Mouse (Mus musculus): ENCODE data around the gene Pctp. TPM values are rescaled to one million over a fixed set of nuclear protein-coding genes. Genes with fewer than 3 reads are reported as not detected.

Gene Pctp
- polyA plus RNA-seq, 1 experiment, result 0.97 TPM

- no peaks in the 10 kb centered on the region for H3K27me3 ChIP-seq (ENCODE audit: control insufficient read depth, insufficient read depth, low read length)
- H3K27ac ChIP-seq (ENCODE audit: control insufficient read depth, insufficient read depth, low read length), result no peak overlapping the region
- peaks cover 3% of the 10 kb centered on the region; the same call in 1 of the 2 replicates for H3K4me1 ChIP-seq (replicated peaks; ENCODE audit: control insufficient read depth, insufficient read depth, low read length)
- TF ChIP-seq POLR2A (IDR thresholded peaks at IDR 0.05; ENCODE audit: control insufficient read depth, extremely low read depth, insufficient read depth, low read length, poor library complexity) (no peak), CTCF (IDR thresholded peaks at IDR 0.05; ENCODE audit: borderline replicate concordance, control insufficient read depth, extremely low read depth, insufficient read depth, low read length, poor library complexity) (no peak)
- 95% methylated on average over 10 of the region's 10 CpGs for WGBS
- no peak for DNase-seq
- no peak overlapping the region for H3K4me3 ChIP-seq (ENCODE audit: control insufficient read depth, insufficient read depth, low read length)
- H3K36me3 ChIP-seq (ENCODE audit: control insufficient read depth, insufficient read depth, low read length), result no peaks in the 10 kb centered on the region
These were observed 1.1 kb downstream of the Pctp start for GRCm38 (mm10) chr11:90001396-90002230.

GRCm38 (mm10) chr11:90000666-90001065 lies 2.0 kb downstream of the Pctp start:
- Histone ChIP-seq H3K4me3 (ENCODE audit: control insufficient read depth, insufficient read depth, low read length) (no peak overlapping the region), H3K36me3 (ENCODE audit: control insufficient read depth, insufficient read depth, low read length) (no peaks in the 10 kb centered on the region), H3K27me3 (ENCODE audit: control insufficient read depth, insufficient read depth, low read length) (no peaks in the 10 kb centered on the region), H3K27ac (ENCODE audit: control insufficient read depth, insufficient read depth, low read length) (no peak overlapping the region), H3K4me1 (replicated peaks; ENCODE audit: control insufficient read depth, insufficient read depth, low read length) (peaks cover 3% of the 10 kb centered on the region; the same call in 1 of the 2 replicates)
- TF ChIP-seq CTCF (IDR thresholded peaks at IDR 0.05; ENCODE audit: borderline replicate concordance, control insufficient read depth, extremely low read depth, insufficient read depth, low read length, poor library complexity) (no peak), POLR2A (IDR thresholded peaks at IDR 0.05; ENCODE audit: control insufficient read depth, extremely low read depth, insufficient read depth, low read length, poor library complexity) (no peak)
- 94% methylated on average over 4 of the region's 4 CpGs for WGBS
- DNase-seq, result no peak

GRCm38 (mm10) chr11:89998996-89999770 lies 3.5 kb downstream of the Pctp start:
- Histone ChIP-seq H3K4me3 (ENCODE audit: control insufficient read depth, insufficient read depth, low read length) (no peak overlapping the region), H3K4me1 (replicated peaks; ENCODE audit: control insufficient read depth, insufficient read depth, low read length) (peaks cover 3% of the 10 kb centered on the region; the same call in 1 of the 2 replicates), H3K36me3 (ENCODE audit: control insufficient read depth, insufficient read depth, low read length) (no peaks in the 10 kb centered on the region), H3K27ac (ENCODE audit: control insufficient read depth, insufficient read depth, low read length) (no peak overlapping the region), H3K27me3 (ENCODE audit: control insufficient read depth, insufficient read depth, low read length) (no peaks in the 10 kb centered on the region)
- DNase-seq, result no peak
- 96% methylated on average over 18 of the region's 18 CpGs for WGBS
- no peak for TF ChIP-seq POLR2A (IDR thresholded peaks at IDR 0.05; ENCODE audit: control insufficient read depth, extremely low read depth, insufficient read depth, low read length, poor library complexity)
- TF ChIP-seq CTCF (IDR thresholded peaks at IDR 0.05; ENCODE audit: borderline replicate concordance, control insufficient read depth, extremely low read depth, insufficient read depth, low read length, poor library complexity), result no peak

DNA sequence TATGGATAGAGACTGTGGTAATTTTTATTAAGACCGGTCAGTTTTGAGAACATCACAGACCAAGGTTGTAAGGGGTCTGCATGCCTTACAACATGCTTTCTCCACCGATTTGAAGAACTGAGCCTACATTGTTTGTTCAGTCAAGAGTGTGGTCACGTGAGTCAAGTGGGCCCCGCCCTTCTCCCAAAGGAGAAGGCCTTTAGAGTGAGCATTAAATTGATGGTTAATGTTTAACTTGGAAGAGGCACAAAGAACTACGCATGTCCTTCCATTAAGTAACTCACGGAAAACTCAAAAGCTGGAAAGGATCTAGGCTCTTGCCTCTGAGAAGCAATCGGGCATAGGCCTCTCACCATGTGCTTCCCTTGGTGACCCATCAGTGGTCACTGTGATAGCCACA lies 5.8 kb downstream of the Pctp start:
- Histone ChIP-seq H3K27ac (ENCODE audit: control insufficient read depth, insufficient read depth, low read length) (no peak overlapping the region), H3K4me3 (ENCODE audit: control insufficient read depth, insufficient read depth, low read length) (no peak overlapping the region), H3K4me1 (replicated peaks; ENCODE audit: control insufficient read depth, insufficient read depth, low read length) (no peaks in the 10 kb centered on the region), H3K27me3 (ENCODE audit: control insufficient read depth, insufficient read depth, low read length) (no peaks in the 10 kb centered on the region), H3K36me3 (ENCODE audit: control insufficient read depth, insufficient read depth, low read length) (no peaks in the 10 kb centered on the region)
- 96% methylated on average over 7 of the region's 7 CpGs for WGBS
- TF ChIP-seq POLR2A (IDR thresholded peaks at IDR 0.05; ENCODE audit: control insufficient read depth, extremely low read depth, insufficient read depth, low read length, poor library complexity), result no peak
- TF ChIP-seq CTCF (IDR thresholded peaks at IDR 0.05; ENCODE audit: borderline replicate concordance, control insufficient read depth, extremely low read depth, insufficient read depth, low read length, poor library complexity), result no peak
- DNase-seq, result no peak

- no peaks in the 10 kb centered on the region for H3K27me3 ChIP-seq (ENCODE audit: control insufficient read depth, insufficient read depth, low read length)
- H3K27ac ChIP-seq (ENCODE audit: control insufficient read depth, insufficient read depth, low read length), result no peak overlapping the region
- no peaks in the 10 kb centered on the region for H3K4me1 ChIP-seq (replicated peaks; ENCODE audit: control insufficient read depth, insufficient read depth, low read length)
- TF ChIP-seq POLR2A (IDR thresholded peaks at IDR 0.05; ENCODE audit: control insufficient read depth, extremely low read depth, insufficient read depth, low read length, poor library complexity) (no peak), CTCF (IDR thresholded peaks at IDR 0.05; ENCODE audit: borderline replicate concordance, control insufficient read depth, extremely low read depth, insufficient read depth, low read length, poor library complexity) (no peak)
- WGBS, result 93% methylated on average over 4 of the region's 4 CpGs
- no peaks in the 10 kb centered on the region for H3K36me3 ChIP-seq (ENCODE audit: control insufficient read depth, insufficient read depth, low read length)
- no peak overlapping the region for H3K4me3 ChIP-seq (ENCODE audit: control insufficient read depth, insufficient read depth, low read length)
- no peak for DNase-seq
These were observed 6.3 kb downstream of the Pctp start for GRCm38 (mm10) chr11:89996406-89996805.

DNA sequence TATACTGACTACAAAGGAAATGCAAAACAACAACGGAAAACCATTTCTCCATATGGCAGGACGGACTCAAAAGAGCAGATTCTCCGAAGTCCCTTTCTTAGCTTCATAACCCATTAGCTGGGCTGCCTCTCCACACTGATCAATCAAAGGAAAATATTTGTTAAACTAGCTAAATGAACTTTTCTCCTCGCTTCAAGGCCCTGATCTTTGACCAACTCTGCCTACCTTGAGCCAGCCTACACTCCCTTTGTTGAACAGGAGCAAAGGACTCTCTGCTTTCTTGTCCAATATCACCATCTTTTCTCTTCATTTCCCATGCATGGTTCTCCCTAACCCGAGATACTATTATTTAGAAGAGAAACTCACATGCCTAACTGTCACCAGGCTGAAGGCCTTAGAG lies 7.1 kb downstream of the Pctp start:
- H3K27ac ChIP-seq (ENCODE audit: control insufficient read depth, insufficient read depth, low read length), result no peak overlapping the region
- H3K27me3 ChIP-seq (ENCODE audit: control insufficient read depth, insufficient read depth, low read length), result no peaks in the 10 kb centered on the region
- H3K4me3 ChIP-seq (ENCODE audit: control insufficient read depth, insufficient read depth, low read length), result no peak overlapping the region
- DNase-seq, result no peak
- TF ChIP-seq POLR2A (IDR thresholded peaks at IDR 0.05; ENCODE audit: control insufficient read depth, extremely low read depth, insufficient read depth, low read length, poor library complexity) (no peak), CTCF (IDR thresholded peaks at IDR 0.05; ENCODE audit: borderline replicate concordance, control insufficient read depth, extremely low read depth, insufficient read depth, low read length, poor library complexity) (no peak)
- H3K36me3 ChIP-seq (ENCODE audit: control insufficient read depth, insufficient read depth, low read length), result no peaks in the 10 kb centered on the region
- 0 out of 2 replicates have a peak, but pooled peaks cover 3% of the 10 kb centered on the region for H3K4me1 ChIP-seq (replicated peaks; ENCODE audit: control insufficient read depth, insufficient read depth, low read length)
- 93% methylated on average over 5 of the region's 5 CpGs for WGBS

Measured in thymus, adult 2 months (tissue).